Mouse (Mus musculus) midbrain, embryonic 15.5 days (tissue): ENCODE results near the gene Clip2. TPM values are rescaled to one million over a fixed set of nuclear protein-coding genes. Genes with fewer than 3 reads are reported as not detected.
A peak's percentile ranks its signal among the peaks of the same experiment; 100 is the strongest.

Source experiments
- ATAC-seq: fragments of 200-750 bp; cut with Nextera tagmentation; replicated peaks from 2 replicates; pipeline ENCODE4 v1.8.0; 2017; ENCODE audit warnings: moderate TSS enrichment
- H3K27ac ChIP-seq: fragments of 300-500 bp; sonication (generic); 2 replicates; pipeline ENCODE4 v1.5.1; 2015; ENCODE audit warnings: mild to moderate bottlenecking, inconsistent platforms
- H3K27me3 ChIP-seq: fragments of 300-500 bp; sonication (generic); replicated peaks from 2 replicates; pipeline ENCODE4 v1.6.1; 2015; ENCODE audit warnings: inconsistent platforms
- H3K36me3 ChIP-seq: fragments of 300-500 bp; sonication (generic); replicated peaks from 2 replicates; pipeline ENCODE4 v1.6.1; 2015; ENCODE audit warnings: inconsistent platforms
- H3K4me1 ChIP-seq: fragments of 300-500 bp; sonication (generic); 2 replicates; pipeline ENCODE4 v1.6.1; 2015; ENCODE audit warnings: inconsistent platforms
- H3K4me2 ChIP-seq: fragments of 300-500 bp; sonication (generic); 2 replicates; pipeline ENCODE4 v1.6.1; 2015; ENCODE audit warnings: inconsistent platforms, mild to moderate bottlenecking, moderate library complexity
- H3K4me3 ChIP-seq: fragments of 300-500 bp; sonication (generic); 2 replicates; pipeline ENCODE4 v1.5.1; 2015; ENCODE audit warnings: mild to moderate bottlenecking, inconsistent platforms
- H3K9ac ChIP-seq: fragments of 300-500 bp; sonication (generic); 2 replicates; pipeline ENCODE4 v1.6.1; 2015; ENCODE audit warnings: mild to moderate bottlenecking, inconsistent platforms
- H3K9me3 ChIP-seq: fragments of 300-500 bp; sonication (generic); 2 replicates; pipeline ENCODE4 v1.6.1; 2016; ENCODE audit warnings: inconsistent platforms
- WGBS: fragments of 180-500 bp; shearing (Covaris S2); methylation state at CpG from one replicate; pipeline ENCODE4 v1.1.7; 2015; ENCODE audit warnings: mixed read lengths; 5-methylcytosine and 5-hydroxymethylcytosine counted together
- polyA plus RNA-seq: library from polyadenylated mRNA; unstranded; fragments of >200 nt; fragmentation: Nextera tagmentation; extraction: Ambion mirVana; gene quantifications from 2 replicates; pipeline ENCODE4 v1.2.1, GENCODE M21; 2015

Gene Clip2
- polyA plus RNA-seq, 1 experiment from 2014 or later = 16.9 TPM

- Histone ChIP-seq H3K9me3 (no peaks in the 10 kb centered on the region), H3K27ac (peak overlapping the region; percentile 42), H3K36me3 (peaks cover 72% of the 10 kb centered on the region), H3K27me3 (no peaks in the 10 kb centered on the region), H3K9ac (no peak overlapping the region), H3K4me2 (no peak overlapping the region), H3K4me3 (no peak overlapping the region), H3K4me1 (peaks cover 2% of the 10 kb centered on the region; the same call in 1 of the 2 replicates)
- 51% methylated on average over 5 of the region's 5 CpGs for WGBS
- peak; percentile 62; the same call in 1 of the 2 replicates for ATAC-seq
These were observed 40.1 kb downstream of the Clip2 start for GRCm38 (mm10) chr5:134512086-134512485.

DNA sequence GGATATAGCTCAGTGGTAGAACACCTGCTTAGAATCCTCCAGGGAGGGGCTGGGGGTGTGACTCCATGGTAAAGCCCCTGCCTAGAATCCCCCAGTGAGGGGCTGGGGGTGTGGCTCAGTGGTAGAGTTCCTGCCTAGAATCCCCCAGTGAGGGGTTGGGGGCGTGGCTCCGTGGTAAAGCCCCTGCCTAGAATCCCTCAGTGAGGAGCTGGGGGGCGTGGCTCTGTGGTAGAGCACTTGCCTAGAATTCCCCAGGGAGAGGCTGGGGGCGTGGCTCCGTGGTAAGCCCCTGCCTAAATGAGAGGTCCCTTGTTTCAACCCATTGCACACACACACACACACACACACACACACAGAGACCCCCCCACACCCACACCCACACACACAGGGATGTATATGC lies 42.0 kb downstream of the Clip2 start:
- no peak overlapping the region for H3K4me2 ChIP-seq
- peaks cover 56% of the 10 kb centered on the region for H3K36me3 ChIP-seq
- H3K27ac ChIP-seq = no peak overlapping the region
- no peak for ATAC-seq
- 94% methylated on average over 5 of the region's 5 CpGs for WGBS
- H3K4me1 ChIP-seq = peaks cover 2% of the 10 kb centered on the region; the same call in 1 of the 2 replicates
- H3K27me3 ChIP-seq = no peaks in the 10 kb centered on the region
- no peak overlapping the region for H3K9ac ChIP-seq
- H3K4me3 ChIP-seq = no peak overlapping the region
- no peaks in the 10 kb centered on the region for H3K9me3 ChIP-seq

- H3K36me3 ChIP-seq = peaks cover 47% of the 10 kb centered on the region
- no peak for ATAC-seq
- WGBS = 87% methylated on average over 5 of the region's 5 CpGs
- H3K9ac ChIP-seq = no peak overlapping the region
- no peak overlapping the region for H3K4me3 ChIP-seq
- H3K4me2 ChIP-seq = no peak overlapping the region
- H3K9me3 ChIP-seq = no peaks in the 10 kb centered on the region
- H3K27ac ChIP-seq = no peak overlapping the region
- H3K27me3 ChIP-seq = no peaks in the 10 kb centered on the region
- H3K4me1 ChIP-seq = peaks cover 2% of the 10 kb centered on the region; the same call in 1 of the 2 replicates
These were observed 43.3 kb downstream of the Clip2 start for GRCm38 (mm10) chr5:134508965-134509364.

DNA sequence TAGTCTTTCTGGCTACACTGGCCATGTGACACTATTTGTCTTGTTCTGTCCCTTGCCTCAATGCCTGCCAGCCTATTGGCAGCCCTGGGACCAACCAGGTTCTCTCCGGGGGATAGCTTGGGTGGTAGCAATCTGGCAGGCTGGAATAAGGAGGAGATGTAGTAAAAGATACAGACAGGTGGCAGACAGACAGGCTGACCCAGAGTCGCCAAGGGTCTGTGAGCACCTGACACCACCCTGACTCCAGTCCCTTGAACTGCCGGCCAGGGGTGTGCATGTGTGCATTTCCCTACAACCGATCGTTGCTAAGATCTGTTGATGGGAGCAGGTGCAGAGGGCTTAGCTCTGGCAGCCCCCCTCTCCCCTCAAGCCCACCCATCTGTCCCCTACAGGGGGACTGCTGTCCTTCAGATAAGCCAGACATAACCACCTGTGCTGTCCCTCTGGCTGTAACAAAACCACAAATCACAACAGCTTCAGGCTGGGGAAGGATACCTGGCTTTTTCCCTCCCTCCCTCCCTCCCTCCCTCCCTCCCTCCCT lies 44.3 kb downstream of the Clip2 start:
- Histone ChIP-seq H3K9ac (no peak overlapping the region), H3K4me2 (no peak overlapping the region), H3K4me3 (no peak overlapping the region), H3K36me3 (peaks cover 44% of the 10 kb centered on the region), H3K9me3 (no peaks in the 10 kb centered on the region), H3K27ac (no peak overlapping the region), H3K27me3 (no peaks in the 10 kb centered on the region), H3K4me1 (peaks cover 2% of the 10 kb centered on the region; the same call in 1 of the 2 replicates)
- no peak for ATAC-seq
- WGBS = 73% methylated on average over 5 of the region's 5 CpGs

- 19% methylated on average over 10 of the region's 10 CpGs for WGBS
- Histone ChIP-seq H3K4me3 (no peak overlapping the region), H3K9me3 (no peaks in the 10 kb centered on the region), H3K4me2 (no peak overlapping the region), H3K27me3 (no peaks in the 10 kb centered on the region), H3K4me1 (peaks cover 1% of the 10 kb centered on the region; the same call in 1 of the 2 replicates), H3K27ac (no peak overlapping the region), H3K36me3 (peaks cover 45% of the 10 kb centered on the region), H3K9ac (no peak overlapping the region)
- ATAC-seq = no peak
These were observed 44.9 kb downstream of the Clip2 start for GRCm38 (mm10) chr5:134507307-134507706.

- Histone ChIP-seq H3K9ac (no peak overlapping the region), H3K4me3 (no peak overlapping the region), H3K4me2 (no peak overlapping the region), H3K27me3 (no peaks in the 10 kb centered on the region), H3K4me1 (no peaks in the 10 kb centered on the region), H3K36me3 (peaks cover 47% of the 10 kb centered on the region), H3K9me3 (no peaks in the 10 kb centered on the region), H3K27ac (peak overlapping the region; percentile 52; the same call in 1 of the 2 replicates)
- 71% methylated on average over 9 of the region's 9 CpGs for WGBS
- peak; percentile 34 for ATAC-seq
These were observed 46.4 kb downstream of the Clip2 start for GRCm38 (mm10) chr5:134505810-134506292.

DNA sequence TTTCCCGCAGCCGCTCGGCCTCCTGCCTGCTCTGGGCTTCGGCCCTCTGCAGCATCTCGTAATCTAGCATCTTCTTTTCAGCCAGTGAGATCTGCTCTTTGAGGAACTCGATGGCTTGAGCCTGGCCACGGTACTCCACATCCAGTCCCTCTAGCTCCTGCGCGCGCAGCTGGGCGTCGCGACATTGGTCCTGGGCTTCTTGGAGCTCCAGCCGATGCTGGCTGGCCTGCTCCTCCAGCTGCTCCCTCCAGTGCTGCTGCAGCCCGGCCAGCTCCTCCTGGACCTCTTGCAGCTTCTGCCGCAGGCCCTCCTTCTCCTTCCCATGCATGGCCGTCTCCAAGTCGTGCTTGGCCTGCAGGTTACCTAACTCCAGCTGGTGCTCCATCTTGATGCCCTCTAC lies 49.6 kb downstream of the Clip2 start:
- 91% methylated on average over 18 of the region's 18 CpGs for WGBS
- Histone ChIP-seq H3K4me3 (no peak overlapping the region), H3K4me2 (no peak overlapping the region), H3K27me3 (no peaks in the 10 kb centered on the region), H3K4me1 (no peaks in the 10 kb centered on the region), H3K27ac (no peak overlapping the region), H3K36me3 (peaks cover 47% of the 10 kb centered on the region), H3K9ac (no peak overlapping the region), H3K9me3 (no peaks in the 10 kb centered on the region)
- ATAC-seq = no peak

GRCm38 (mm10) chr5:134501453-134501852 lies 50.8 kb downstream of the Clip2 start:
- Histone ChIP-seq H3K4me1 (no peaks in the 10 kb centered on the region), H3K4me2 (no peak overlapping the region), H3K4me3 (no peak overlapping the region), H3K27me3 (no peaks in the 10 kb centered on the region), H3K9me3 (no peaks in the 10 kb centered on the region), H3K9ac (no peak overlapping the region), H3K27ac (no peak overlapping the region), H3K36me3 (peaks cover 57% of the 10 kb centered on the region)
- WGBS = 83% methylated on average over 9 of the region's 9 CpGs
- ATAC-seq = no peak

GRCm38 (mm10) chr5:134500681-134501080 lies 51.6 kb downstream of the Clip2 start:
- Histone ChIP-seq H3K4me1 (no peaks in the 10 kb centered on the region), H3K9ac (no peak overlapping the region), H3K9me3 (no peaks in the 10 kb centered on the region), H3K27me3 (no peaks in the 10 kb centered on the region), H3K36me3 (peaks cover 64% of the 10 kb centered on the region), H3K4me2 (no peak overlapping the region), H3K27ac (no peak overlapping the region), H3K4me3 (no peak overlapping the region)
- 96% methylated on average over 3 of the region's 3 CpGs for WGBS
- ATAC-seq = no peak

DNA sequence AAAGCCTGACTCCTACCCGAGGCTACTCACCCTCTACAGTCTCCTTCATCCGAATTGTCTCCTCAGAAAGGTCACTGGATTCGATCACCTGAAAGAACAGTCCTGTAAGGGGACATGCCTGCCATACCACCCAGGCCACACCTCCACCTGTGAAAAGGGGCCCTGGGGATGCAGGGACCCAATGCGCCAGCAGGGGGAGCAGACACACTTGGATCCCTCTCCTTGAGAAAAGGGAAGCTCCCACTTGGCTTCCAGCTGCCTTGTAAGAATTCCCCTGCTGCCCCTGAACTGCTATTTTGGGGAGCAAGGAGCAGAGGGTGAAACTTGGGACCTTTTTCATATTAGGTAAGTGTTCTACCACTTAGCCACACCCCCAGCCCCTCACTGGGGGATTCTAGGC lies 52.2 kb downstream of the Clip2 start:
- Histone ChIP-seq H3K9ac (no peak overlapping the region), H3K4me3 (no peak overlapping the region), H3K27me3 (no peaks in the 10 kb centered on the region), H3K36me3 (peaks cover 70% of the 10 kb centered on the region), H3K4me2 (no peak overlapping the region), H3K4me1 (no peaks in the 10 kb centered on the region), H3K9me3 (no peaks in the 10 kb centered on the region), H3K27ac (no peak overlapping the region)
- no peak for ATAC-seq
- 77% methylated on average over 4 of the region's 4 CpGs for WGBS

DNA sequence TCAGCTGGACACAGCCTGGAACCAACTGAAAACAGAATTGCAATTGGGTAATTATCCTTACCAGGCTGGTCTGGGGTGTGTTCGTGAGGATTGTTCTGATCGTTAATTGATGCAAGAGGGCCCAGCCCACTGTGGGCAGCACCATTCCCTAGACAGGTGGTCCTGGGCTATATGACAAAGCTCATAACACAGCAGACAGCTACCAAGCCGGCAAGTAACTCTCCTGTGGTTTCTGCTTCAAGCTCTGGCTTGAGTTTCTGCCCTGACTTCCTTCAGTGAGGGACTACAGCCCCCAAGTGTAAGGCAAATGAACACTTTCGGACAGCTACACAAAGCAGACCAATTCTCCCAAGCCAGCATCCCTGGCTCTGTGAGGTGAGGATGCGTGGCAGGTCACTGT lies 55.2 kb downstream of the Clip2 start:
- ATAC-seq = no peak
- Histone ChIP-seq H3K27me3 (no peaks in the 10 kb centered on the region), H3K27ac (no peak overlapping the region), H3K9ac (no peak overlapping the region), H3K9me3 (no peaks in the 10 kb centered on the region), H3K36me3 (peaks cover 67% of the 10 kb centered on the region), H3K4me1 (no peaks in the 10 kb centered on the region), H3K4me2 (no peak overlapping the region), H3K4me3 (no peak overlapping the region)
- 93% methylated on average over 5 of the region's 5 CpGs for WGBS

DNA sequence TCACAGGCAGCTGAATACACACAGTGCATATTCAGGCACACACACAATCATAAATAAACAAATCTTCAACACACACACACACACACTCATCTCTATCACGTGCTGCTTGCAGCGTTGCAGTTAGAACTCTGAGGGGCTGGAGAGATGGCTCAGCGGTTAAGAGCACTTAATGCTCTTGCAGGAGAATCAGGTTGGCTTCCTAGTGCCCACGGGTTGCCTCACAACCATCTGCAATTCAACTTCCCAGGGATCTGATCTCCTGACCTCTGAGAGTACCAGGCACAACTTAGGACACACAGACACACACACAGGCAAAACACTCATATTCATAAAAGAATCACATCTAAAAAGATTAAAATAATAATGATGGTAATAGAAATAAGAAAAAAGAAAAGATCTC lies 56.4 kb downstream of the Clip2 start:
- Histone ChIP-seq H3K4me2 (no peak overlapping the region), H3K4me1 (no peaks in the 10 kb centered on the region), H3K27ac (no peak overlapping the region), H3K9ac (no peak overlapping the region), H3K4me3 (no peak overlapping the region), H3K36me3 (peaks cover 67% of the 10 kb centered on the region), H3K9me3 (no peaks in the 10 kb centered on the region), H3K27me3 (no peaks in the 10 kb centered on the region)
- 84% methylated on average over 4 of the region's 4 CpGs for WGBS
- ATAC-seq = no peak

GRCm38 (mm10) chr5:134494142-134494541 lies 58.1 kb downstream of the Clip2 start:
- no peak overlapping the region for H3K9ac ChIP-seq
- H3K4me3 ChIP-seq = no peak overlapping the region
- no peak overlapping the region for H3K4me2 ChIP-seq
- no peaks in the 10 kb centered on the region for H3K9me3 ChIP-seq
- H3K27ac ChIP-seq = no peak overlapping the region
- H3K27me3 ChIP-seq = no peaks in the 10 kb centered on the region
- H3K4me1 ChIP-seq = no peaks in the 10 kb centered on the region
- ATAC-seq = 0 out of 2 replicates have a peak, but pooled peaks have one; percentile 46
- peaks cover 67% of the 10 kb centered on the region for H3K36me3 ChIP-seq
- WGBS = 57% methylated on average over 11 of the region's 11 CpGs
